Mouse (Mus musculus) spleen, embryonic (tissue): ENCODE results near the gene Magohb.

ENCODE experiments used
- CTCF ChIA-PET: fragments of 350-600 bp; sonication (Branson Sonifier 250); formaldehyde crosslinking; loops from one replicate; lab custom pipeline; 2022; lab: Charles Lee

The Magohb gene

GRCm38 (mm10) chr6:131262009-131262408 is 31.0 kb downstream of the Magohb start:
- CTCF ChIA-PET, result no interaction called here

- CTCF ChIA-PET, result no interaction called here
Observed at GRCm38 (mm10) chr6:131247206-131247605, 45.8 kb downstream of the Magohb start, which contains the start of gene Klra2. Gene Klra2 (minus strand): TSS chr6:131247362.

- CTCF ChIA-PET, result no interaction called here
Observed at GRCm38 (mm10) chr6:131245081-131245480, 48.0 kb downstream of the Magohb start.
